Mouse (Mus musculus): ENCODE results near the gene Cdkn3.
"Not testable (repeated sequence)": the region's sequence is repeated elsewhere in the genome, so short reads cannot be mapped to it uniquely, and the experiment has no call there.

Cdkn3 gene

DNA sequence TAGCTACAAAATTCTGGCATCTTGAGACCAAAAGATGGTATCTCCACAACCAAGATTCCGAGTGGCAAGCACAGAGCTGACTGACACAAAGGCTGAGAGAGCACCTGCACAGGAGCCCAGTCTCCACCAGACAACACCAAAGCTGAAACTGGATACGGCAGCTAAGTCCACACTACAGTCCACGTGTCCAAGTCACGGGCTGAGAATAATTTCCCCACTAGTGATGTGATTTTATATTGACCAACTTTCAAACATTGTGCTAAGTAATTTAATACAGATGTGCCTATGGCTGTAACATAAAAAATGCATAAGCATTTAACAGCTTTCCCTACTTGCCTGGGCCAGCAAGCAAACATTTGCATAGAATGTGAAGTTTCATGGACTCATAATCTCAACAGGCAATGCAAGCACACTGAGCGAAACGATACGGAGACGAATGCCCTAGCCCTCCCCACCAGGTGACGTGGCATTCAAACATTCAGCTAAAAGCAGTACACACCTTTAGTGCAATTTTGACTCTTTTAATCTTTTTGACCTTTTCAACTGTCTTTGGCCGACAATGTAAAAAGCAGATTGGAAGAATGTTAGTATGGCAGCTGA is 23.1 kb downstream of the Cdkn3 start:
- DNase-seq (ENCODE audit: low read depth), result no peak

DNA sequence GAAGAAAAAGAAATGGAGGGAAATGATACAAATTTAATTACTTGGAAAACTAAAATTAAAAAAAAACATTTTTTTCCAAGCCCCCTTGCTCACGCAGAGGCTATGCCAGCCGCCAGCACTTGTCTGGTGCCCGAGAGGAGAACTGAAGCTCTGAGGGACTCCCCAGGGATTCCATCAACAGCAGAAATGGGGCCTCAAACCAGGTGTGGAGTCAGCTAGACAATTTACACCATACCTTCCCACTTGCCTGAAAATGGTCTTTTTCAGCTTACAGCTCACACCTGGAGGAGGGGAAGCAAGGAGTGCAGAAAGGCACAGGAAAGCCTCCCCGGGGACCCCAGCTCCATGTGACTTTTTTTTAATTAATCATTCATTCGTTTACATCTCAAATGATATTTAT is 24.9 kb downstream of the Cdkn3 start:
- DNase-seq (ENCODE audit: low read depth), result no peak

DNA sequence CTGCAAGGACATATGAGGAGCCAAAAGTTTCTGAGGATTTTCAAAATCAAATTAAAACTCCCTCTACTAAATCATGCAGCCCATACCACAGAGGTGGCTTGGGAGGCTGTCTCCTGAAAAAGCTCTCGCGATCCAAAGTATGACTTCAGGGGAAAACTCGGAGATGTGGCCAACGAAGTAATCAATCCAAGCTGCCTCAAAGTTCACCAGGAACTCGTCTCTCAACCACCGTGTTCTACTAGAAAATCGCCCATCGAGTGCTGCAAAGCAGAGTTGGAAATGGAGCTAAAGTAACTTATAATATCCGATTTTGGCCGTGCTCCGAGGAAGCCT is 27.1 kb downstream of the Cdkn3 start:
- DNase-seq (ENCODE audit: low read depth), result no peak

DNA sequence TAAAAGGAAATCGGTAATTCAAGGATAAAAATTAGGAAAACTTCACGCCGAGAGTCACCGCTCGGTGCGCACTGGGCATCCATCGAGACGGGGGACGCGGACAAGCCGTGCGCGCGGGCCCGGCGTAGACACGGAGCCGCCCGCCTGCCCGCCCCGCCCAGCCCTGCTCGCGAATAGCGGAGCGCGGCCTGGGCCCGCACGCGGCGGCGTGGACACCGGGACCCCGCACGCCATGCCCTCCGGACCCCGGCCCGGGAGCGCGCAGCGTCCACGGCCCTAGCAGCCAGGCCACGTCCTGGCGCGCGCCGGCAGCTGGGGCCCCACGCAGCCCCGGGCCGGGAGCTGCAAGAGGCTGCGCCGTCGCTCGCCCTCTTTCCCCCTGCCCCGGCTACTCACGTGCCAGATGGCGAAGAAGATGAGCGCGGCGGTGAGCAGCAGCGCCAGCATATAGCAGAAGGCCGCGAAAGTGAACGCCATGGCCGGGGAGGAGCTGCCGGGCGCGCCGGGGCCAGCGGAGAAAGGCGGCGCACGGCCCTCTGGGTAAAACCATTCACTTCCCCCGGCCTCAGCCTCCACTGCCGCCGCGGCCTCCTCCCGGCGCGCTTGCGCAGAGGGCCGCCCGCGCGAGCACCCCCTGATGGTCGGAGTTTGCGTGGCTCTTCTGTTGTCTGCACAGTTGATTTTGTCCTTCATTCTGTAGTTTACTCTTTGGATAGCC is 27.6 kb downstream of the Cdkn3 start, which contains the start of gene Cnih1:
Cnih1 (minus strand) TSS at position 625 of the 718 bp plus-strand sequence.
- peak; percentile 65 for DNase-seq (ENCODE audit: low read depth)

DNA sequence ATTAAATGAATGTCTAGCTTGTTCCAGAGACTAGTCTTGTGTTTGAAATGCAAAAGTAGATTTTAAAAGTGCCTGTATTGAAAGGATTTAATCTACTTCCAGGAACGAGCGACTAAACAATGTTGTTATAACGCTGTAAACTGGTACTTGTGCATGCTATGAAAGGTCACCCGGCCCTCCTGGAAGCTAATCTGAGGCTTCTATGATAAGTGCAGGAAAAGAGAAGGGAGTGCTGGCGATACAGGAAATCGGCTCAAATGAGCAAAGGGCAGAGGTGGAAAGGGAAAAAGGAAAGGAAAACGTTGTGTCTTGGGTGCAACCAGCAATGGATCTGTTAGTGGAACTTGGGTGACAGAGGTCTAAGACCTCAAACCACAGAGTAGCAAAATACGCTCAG is 28.2 kb downstream of the Cdkn3 start:
- DNase-seq (ENCODE audit: low read depth), result no peak

DNA sequence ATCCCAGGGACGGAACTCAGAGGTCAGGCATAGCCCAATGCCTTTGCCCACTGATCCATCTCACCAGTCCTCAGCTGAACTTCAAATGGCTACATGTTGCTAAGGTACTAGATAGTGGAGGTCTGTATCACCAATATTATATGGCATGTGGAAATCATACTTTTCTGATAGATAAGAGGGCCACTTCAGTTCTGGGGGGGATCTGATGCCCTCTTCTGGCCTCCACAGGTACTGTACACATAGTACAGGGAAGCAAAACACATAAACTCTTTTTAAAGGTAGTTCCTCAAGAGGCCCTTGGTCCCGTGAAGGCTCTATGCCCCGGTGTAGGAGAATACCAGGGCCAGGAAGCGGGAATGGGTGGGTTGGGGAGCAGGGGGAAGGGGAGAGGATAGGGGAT is 30.0 kb downstream of the Cdkn3 start:
- no peak for DNase-seq (ENCODE audit: low read depth)

DNA sequence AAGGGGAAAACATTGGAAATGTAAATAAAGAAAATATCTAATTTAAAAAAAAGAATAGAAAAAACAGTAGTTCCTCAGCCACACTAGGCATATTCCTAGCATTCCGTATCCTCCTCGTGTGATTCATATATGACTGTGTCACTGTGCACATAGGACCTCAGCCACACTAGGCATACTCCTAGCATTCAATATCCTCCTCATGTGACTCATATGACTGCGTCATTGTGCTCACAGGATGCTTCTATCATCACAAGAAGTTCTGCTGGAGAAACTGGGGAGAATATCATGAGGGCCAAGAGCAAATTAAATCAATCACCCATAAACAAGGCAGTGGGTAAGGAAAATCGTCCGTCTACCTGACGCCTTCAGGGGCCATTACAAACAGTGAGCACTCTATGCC is 30.4 kb downstream of the Cdkn3 start:
- DNase-seq (ENCODE audit: low read depth), result no peak

DNA sequence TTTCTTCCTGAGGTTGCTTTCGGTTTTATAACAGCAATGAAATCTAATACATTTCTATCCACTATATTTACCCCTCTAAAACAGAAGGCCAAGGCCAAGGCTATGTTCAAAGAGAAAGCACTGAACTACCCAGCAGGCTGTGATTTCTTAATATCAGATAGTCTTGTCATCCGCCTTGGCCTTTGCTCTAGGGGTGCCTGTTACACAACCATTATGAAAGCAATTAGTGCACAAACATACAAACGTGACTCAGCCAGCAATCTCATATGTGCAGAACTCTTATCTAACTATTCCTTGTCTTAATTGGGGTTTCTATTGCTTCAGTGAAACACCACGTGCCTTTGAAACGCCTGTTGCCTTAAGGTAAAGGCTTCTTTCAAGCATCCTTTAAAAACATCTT is 33.8 kb downstream of the Cdkn3 start:
- DNase-seq (ENCODE audit: low read depth), result no peak

DNA sequence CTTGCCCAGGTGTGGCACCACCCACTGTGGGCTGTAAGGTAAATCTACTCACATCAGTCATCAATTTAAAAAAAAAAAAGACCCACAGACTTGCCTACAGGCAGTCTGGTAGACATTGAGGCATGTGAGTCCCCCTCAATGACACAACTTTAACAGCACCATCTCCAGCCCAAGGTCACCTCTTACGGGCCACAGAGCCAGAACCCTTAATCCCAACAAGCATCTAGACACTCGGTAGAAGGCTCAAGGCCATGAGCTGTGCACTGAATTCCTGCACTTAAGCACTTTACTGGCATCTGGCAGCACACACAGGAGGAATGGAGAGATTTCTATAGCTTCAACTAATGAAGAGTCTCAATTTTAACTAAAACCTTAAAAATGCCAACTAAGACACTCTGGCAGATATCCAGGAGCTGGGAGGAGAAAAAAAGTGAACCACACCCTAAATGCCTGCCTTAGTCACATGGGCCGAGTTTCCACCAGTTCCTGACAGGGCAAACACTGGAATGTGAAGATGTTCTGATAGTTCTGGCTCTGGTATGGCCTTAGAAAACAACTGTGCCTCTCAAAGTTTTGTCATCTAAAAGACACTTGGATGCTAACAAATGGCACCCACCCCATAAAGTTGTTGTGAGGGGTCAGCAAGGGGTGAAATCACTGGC is 40.5 kb downstream of the Cdkn3 start:
- DNase-seq (ENCODE audit: low read depth), result no peak

DNA sequence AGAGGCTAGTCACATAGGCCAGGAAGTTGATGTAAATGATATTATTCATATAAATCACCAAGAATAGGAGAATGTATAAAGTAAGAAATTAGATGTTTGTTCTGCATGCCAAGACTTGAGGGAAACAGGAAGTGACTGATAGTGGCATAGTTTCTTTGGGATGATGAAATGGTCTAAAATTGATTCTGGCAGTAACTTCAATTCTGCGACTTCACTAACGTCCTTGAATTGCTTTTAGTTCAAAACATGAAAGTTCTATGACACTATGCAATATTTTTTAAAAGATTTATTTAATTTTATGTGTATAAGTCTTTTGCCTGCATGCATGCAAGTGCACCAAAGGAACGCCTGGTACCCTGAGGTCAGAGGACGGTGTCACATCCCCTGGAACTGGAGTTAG is 42.9 kb downstream of the Cdkn3 start:
- no peak for DNase-seq (ENCODE audit: low read depth)

DNA sequence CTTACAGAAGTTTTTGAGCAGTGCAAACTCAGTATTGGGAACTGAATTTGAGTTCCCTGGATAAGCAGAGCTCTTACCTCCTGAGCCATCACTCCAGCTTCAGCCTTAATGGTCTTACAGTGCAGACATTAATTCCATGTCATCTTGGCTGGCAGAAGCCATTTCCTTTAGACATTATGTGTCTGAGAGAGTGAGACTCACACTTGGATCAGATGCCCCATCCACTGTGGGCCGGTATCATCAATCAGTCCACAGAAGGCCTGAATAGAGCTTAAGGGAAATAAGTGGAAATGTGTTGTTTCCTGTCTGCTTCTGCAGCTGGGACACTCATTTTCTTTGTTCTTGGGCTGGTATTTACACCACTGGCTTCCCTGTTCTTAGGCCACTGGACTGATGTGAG is 43.5 kb downstream of the Cdkn3 start:
- DNase-seq (ENCODE audit: low read depth), result no peak

DNA sequence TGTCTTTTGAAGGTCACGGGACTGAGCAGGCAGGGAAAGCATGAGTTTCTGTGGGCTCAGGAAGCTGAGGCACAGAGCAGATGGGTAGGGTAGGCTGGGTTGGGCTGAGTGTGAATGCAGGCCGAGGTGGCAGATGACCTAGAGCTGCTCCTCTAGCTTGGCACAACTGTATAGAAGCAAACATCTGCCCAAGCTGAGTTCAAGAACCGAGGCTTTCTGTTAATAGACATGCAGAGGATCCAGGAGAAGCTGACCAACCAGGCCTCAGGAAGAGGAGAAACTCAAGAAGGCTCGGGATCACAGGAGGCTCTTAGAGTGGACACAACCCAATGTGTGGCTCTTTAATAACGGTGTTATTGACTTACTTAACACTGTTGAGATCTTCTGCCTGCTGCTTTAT is 45.8 kb downstream of the Cdkn3 start:
- no peak for DNase-seq (ENCODE audit: low read depth)

DNA sequence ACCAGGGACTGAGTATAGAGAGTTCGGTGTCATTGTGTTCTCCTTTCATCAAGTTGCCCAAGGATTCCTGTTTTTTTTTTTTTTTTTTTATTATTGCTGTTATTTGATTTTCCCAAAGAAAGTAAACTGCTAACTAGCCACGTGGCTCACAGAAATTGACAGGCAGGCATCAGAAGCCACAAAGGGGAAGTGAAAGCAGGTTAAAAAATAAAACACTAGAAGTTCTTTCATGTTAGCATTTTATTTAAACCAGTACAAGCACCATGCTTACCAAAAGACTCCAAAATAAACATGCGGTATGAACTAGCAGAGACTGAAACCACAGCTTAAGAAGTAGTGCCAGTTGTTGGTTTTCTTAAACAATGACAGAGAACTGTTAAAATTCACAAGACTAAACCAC is 47.6 kb downstream of the Cdkn3 start:
- no peak for DNase-seq (ENCODE audit: low read depth)

DNA sequence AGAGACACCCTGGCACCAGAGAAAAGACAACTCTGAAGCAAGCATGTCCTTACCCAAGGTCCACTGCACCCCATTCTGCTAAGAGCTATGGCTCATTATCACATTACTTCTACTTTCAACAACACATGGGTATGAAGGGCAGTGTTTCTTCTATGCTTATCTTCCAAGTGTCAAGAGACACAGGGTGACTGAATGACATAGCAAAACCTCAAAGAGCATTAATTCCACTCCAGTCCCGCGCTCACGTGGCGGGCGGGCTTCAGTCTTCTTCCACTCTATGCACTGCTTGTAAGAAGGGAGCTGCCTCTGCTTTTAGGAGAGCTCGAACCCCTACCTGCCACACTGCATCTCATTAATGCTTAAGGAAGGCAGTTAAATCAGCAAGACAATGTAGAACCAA is 55.3 kb downstream of the Cdkn3 start:
- DNase-seq (ENCODE audit: low read depth), result no peak

DNA sequence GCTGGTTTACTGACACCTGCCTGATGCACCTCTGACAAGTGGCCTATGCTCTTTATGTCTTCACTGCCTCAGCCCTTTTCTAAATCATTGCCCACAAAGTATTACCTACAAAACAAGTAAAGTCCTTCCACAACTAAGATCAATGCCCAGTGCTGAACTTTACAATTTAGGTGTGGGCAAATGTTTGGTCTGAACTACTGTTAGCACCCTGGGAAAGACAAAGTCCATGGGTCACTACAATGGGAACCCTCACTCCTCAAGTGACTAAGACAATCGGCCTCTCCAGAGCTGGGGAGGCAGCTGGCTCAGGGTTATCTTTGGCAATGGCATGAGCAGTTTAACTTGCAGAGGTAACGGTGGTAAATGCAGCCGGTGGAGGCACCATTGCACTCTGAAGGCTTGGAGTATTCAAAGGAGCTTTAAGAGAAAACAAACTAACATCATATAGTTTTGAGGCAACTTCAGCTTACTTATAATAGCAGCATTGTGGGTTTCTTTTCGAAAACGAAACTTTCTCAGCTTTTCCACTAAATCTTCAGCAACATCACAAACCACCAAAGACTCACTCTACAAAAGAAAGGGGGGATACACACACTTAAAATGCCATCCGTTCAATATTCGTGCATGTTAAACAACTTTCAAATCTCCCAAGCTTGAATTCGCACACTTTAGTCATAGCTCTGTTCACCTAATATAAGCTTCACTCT is 56.7 kb downstream of the Cdkn3 start:
- no peak for DNase-seq (ENCODE audit: low read depth)

DNA sequence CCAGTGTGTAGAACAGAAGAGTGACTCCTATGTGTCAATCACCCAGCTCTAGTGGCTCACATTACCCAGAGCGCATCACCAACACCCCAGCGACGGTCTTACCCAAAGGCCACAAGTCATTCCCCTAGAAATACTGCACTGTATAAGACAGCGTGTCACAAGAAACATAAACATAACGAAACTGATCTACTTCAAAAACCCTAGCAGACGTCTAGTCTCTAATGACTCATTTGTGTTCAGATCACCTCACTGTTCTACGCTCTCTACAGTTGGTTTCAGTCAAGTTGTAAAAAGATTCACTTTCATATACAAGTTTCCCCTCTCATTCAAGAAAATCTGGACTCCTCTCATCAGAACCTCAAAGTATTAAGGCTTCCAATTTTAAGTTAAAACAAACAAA is 58.4 kb downstream of the Cdkn3 start:
- DNase-seq (ENCODE audit: low read depth), result no peak

DNA sequence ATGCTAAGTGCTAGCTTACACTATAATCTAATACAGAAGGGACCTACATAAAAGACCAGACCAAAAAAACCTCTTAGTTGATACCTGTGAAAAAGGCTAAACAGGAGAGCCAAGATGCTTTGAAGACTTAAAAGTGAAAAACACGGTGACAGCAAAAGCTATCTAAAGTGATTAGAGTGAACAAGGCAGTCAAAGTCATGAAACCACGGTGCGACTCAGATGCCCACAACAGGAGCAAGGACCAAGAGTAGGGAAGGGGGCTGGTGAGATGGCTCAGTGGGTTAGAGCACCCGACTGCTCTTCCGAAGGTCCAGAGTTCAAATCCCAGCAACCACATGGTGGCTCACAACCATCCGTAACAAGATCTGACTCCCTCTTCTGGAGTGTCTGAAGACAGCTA is 59.6 kb downstream of the Cdkn3 start:
- DNase-seq (ENCODE audit: low read depth), result not testable (repeated sequence)
